ENCODE assay signal across 10 mouse cellular contexts in the genomic region with DNA sequence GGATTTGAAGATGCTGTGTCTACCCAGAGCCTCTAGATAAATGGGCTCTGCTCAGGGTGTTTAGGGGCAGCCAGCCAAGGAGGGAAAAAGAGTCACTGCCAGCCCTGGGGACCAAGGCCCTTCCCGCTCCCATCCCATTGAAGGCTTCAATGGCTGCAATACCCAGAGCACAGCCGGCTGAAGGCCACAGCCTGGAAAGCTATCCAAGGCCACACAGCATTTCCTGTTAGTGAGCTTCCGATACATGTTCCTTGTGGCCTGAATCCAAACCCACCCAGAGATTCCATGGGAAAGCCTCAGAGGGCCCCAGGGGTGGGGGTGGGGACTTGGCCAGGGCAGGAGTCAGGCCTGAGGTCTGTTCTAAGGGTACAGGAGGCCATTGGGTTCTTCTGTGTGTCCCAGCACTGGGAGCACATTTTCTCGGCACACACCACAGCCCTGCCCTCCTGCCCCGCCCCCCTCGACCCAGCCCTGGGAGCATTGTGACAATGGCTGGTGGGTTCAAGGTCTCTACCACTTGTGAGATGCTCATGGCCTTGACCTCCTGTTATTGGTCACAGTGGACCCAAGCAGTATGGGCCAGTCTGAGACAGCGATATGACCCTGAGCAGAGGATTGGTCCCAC. TPM values are rescaled to one million over a fixed set of nuclear protein-coding genes. Genes with fewer than 3 reads are reported as not detected.
DNase-seq lines count a peak whose midpoint lies in the region; ATAC-seq and TF ChIP-seq lines count a peak whose summit lies in the region.
"Had no signal": no experiment of that assay in that cellular context is flagged by ENCODE, and none has a peak within 500 bp of the region (broad histone marks: within the 10 kb centered on the region; RNA-seq: fewer than 3 reads in every experiment).

No protein-coding gene starts in this region.

- H3K36me3 ChIP-seq in intestine, embryonic 15.5 days, result no peaks in the 10 kb centered on the region
- H3K36me3 ChIP-seq in lung, embryonic 14.5 days (ENCODE audit: insufficient read depth), result no peaks in the 10 kb centered on the region

- H3K4me3 ChIP-seq in gastrocnemius, adult 2 months, result no peak overlapping the region
- H3K4me3 ChIP-seq in intestine, embryonic 15.5 days (replicated peaks), result no peak overlapping the region
- H3K4me3 ChIP-seq in lung, embryonic 14.5 days (ENCODE audit: low read depth, low read length), result no peak overlapping the region

- no peak for TF ChIP-seq CTCF in gastrocnemius, adult 2 months (IDR thresholded peaks at IDR 0.05)
- TF ChIP-seq CTCF in lung, embryonic 14.5 days (IDR thresholded peaks at IDR 0.05; ENCODE audit: low read depth), result no peak

- no peak overlapping the region for H3K9ac ChIP-seq in intestine, embryonic 15.5 days
- no peak overlapping the region for H3K9ac ChIP-seq in lung, embryonic 14.5 days

- 56% methylated on average over 7 of the region's 7 CpGs for WGBS in intestine, embryonic 15.5 days
- 46% methylated on average over 7 of the region's 7 CpGs for WGBS in lung, embryonic 14.5 days

- peak overlapping the region; percentile 1; the same call in 1 of the 2 replicates for H3K4me2 ChIP-seq in intestine, embryonic 15.5 days (replicated peaks)
- H3K4me2 ChIP-seq in lung, embryonic 14.5 days, result no peak overlapping the region

- no peaks in the 10 kb centered on the region for H3K9me3 ChIP-seq in intestine, embryonic 15.5 days
- H3K9me3 ChIP-seq in lung, embryonic 14.5 days (ENCODE audit: low read depth, low read length), result peaks cover 5% of the 10 kb centered on the region; the same call in 1 of the 2 replicates

- peaks cover 24% of the 10 kb centered on the region for H3K4me1 ChIP-seq in intestine, embryonic 15.5 days (replicated peaks)
- H3K4me1 ChIP-seq in lung, embryonic 14.5 days (ENCODE audit: insufficient read depth), result peaks cover 18% of the 10 kb centered on the region; the same call in 1 of the 2 replicates

- no peaks in the 10 kb centered on the region for H3K27me3 ChIP-seq in intestine, embryonic 15.5 days (replicated peaks)
- H3K27me3 ChIP-seq in lung, embryonic 14.5 days (ENCODE audit: insufficient read depth, low read length), result no peaks in the 10 kb centered on the region

- ATAC-seq in intestine, embryonic 15.5 days, result peak; percentile 39; the same call in 1 of the 2 replicates
- no peak for ATAC-seq in lung, embryonic 14.5 days (ENCODE audit: insufficient read depth)

- DNase-seq in gastrocnemius, adult 2 months, result peak; percentile 58
- DNase-seq in gastrocnemius, postnatal 10 days, result no peak
- peak; percentile 87 for DNase-seq in adrenal gland, postnatal 10 days
- peak; percentile 81 for DNase-seq in lung, embryonic 14.5 days
- DNase-seq in thymus, postnatal 0 days (ENCODE audit: low spot score), result no peak
- DNase-seq in cerebellum, postnatal 36 days, result no peak
- DNase-seq in yolk sac, embryonic 10.5 days (ENCODE audit: low spot score), result no peak
- DNase-seq: cerebellum, postnatal 25 days had no signal

- peak overlapping the region; percentile 46 for H3K27ac ChIP-seq in gastrocnemius, adult 2 months
- H3K27ac ChIP-seq in intestine, embryonic 15.5 days, result 0 out of 2 replicates have a peak overlapping the region, but pooled peaks have one; percentile 40
- H3K27ac ChIP-seq in lung, embryonic 14.5 days (ENCODE audit: low read depth), result peak overlapping the region; percentile 47; the same call in 1 of the 2 replicates

- intact Hi-C loops in gastrocnemius, adult 2 months (cut with DNase I), result no loop called here

RNA-seq across cellular contexts. Expression of a gene that starts 23.4 kb away (rescaled TPM):
- 10 to 100 TPM; 26.5 to 37.3 TPM for total RNA-seq in gastrocnemius, adult 2 months (2021)
- 10 to 100 TPM; 25.5 to 38.6 TPM for total RNA-seq in gastrocnemius, postnatal 10 days (2021)
- 10 to 100 TPM; 27.2 to 42.9 TPM for total RNA-seq in adrenal gland, postnatal 10 days (2021)
- polyA plus RNA-seq in intestine, embryonic 15.5 days (2015; fragmentation: Nextera tagmentation; extraction: Ambion mirVana), result 7.9 and 9.6 TPM in 2 replicates
- polyA plus RNA-seq in lung, embryonic 14.5 days (2014; fragmentation: Nextera tagmentation; extraction: Ambion mirVana), result 12.7 and 14.3 TPM in 2 replicates
- polyA plus RNA-seq in thymus, postnatal 0 days (2015; fragmentation: Nextera tagmentation; extraction: Ambion mirVana), result 26.3 and 35.9 TPM in 2 replicates

RNA-seq across cellular contexts. Expression of a gene that starts 27.6 kb away (rescaled TPM):
- not detected for total RNA-seq in gastrocnemius, adult 2 months (2021)
- total RNA-seq in gastrocnemius, postnatal 10 days (2021), result not detected
- 1 to 10 TPM in 1 of 2 experiments, under 1 TPM in 1; 0.90 to 1.4 TPM for total RNA-seq in adrenal gland, postnatal 10 days (2021)
- polyA plus RNA-seq in intestine, embryonic 15.5 days (2015; fragmentation: Nextera tagmentation; extraction: Ambion mirVana), result 0.78 and 0.93 TPM in 2 replicates
- not detected in 2 replicates for polyA plus RNA-seq in lung, embryonic 14.5 days (2014; fragmentation: Nextera tagmentation; extraction: Ambion mirVana)
- polyA plus RNA-seq in thymus, postnatal 0 days (2015; fragmentation: Nextera tagmentation; extraction: Ambion mirVana), result 0.21 and 0.34 TPM in 2 replicates
- total RNA-seq: megakaryocyte-erythroid progenitor cell, adult 5-6 weeks had no signal

Comparison
In these comparisons a context has a peak if more than half of its experiments do, and no peak if none do; other contexts are left out.
1. DNase-seq: peak in gastrocnemius, adult 2 months (single experiment), adrenal gland, postnatal 10 days (single experiment) and lung, embryonic 14.5 days (single experiment); none in gastrocnemius, postnatal 10 days (single experiment), thymus, postnatal 0 days (single experiment), cerebellum, postnatal 36 days (0 of 2) and yolk sac, embryonic 10.5 days (single experiment).
2. Peak in every context shown above with its lines, with median percentiles within 50 percentile points of each other: H3K27ac ChIP-seq.